Mouse (Mus musculus) hindbrain, embryonic 13.5 days (tissue): Measurements from ENCODE around the gene Vsnl1. TPM values are rescaled to one million over a fixed set of nuclear protein-coding genes. Genes with fewer than 3 reads are reported as not detected.
A peak's percentile ranks its signal among the peaks of the same experiment; 100 is the strongest.

Experiments used
- ATAC-seq: fragments of 200-750 bp; cut with Nextera tagmentation; 2 replicates; pipeline ENCODE4 v1.8.0; 2017; ENCODE audit warnings: moderate TSS enrichment; ENCODE audit not compliant: low FRiP score
- H3K27ac ChIP-seq: fragments of 300-500 bp; sonication (generic); 2 replicates; pipeline ENCODE4 v1.5.1; 2015; ENCODE audit warnings: inconsistent platforms, mild to moderate bottlenecking, moderate library complexity
- H3K27me3 ChIP-seq: fragments of 300-500 bp; sonication (generic); 2 replicates; pipeline ENCODE4 v1.6.1; 2015; ENCODE audit warnings: mild to moderate bottlenecking, inconsistent platforms
- H3K36me3 ChIP-seq: fragments of 300-500 bp; sonication (generic); 2 replicates; pipeline ENCODE4 v1.6.1; 2015; ENCODE audit warnings: mild to moderate bottlenecking, inconsistent platforms
- H3K4me1 ChIP-seq: fragments of 300-500 bp; sonication (generic); replicated peaks from 2 replicates; pipeline ENCODE4 v1.6.1; 2015; ENCODE audit warnings: inconsistent platforms
- H3K4me2 ChIP-seq: fragments of 300-500 bp; sonication (generic); 2 replicates; pipeline ENCODE4 v1.6.1; 2015; ENCODE audit warnings: inconsistent platforms, mild to moderate bottlenecking, moderate library complexity
- H3K4me3 ChIP-seq: fragments of 300-500 bp; sonication (generic); 2 replicates; pipeline ENCODE4 v1.5.1; 2015; ENCODE audit warnings: mild to moderate bottlenecking, inconsistent platforms
- H3K9ac ChIP-seq: fragments of 300-500 bp; sonication (generic); 2 replicates; pipeline ENCODE4 v1.6.1; 2015; ENCODE audit warnings: mild to moderate bottlenecking, inconsistent platforms
- H3K9me3 ChIP-seq: fragments of 300-500 bp; sonication (generic); 2 replicates; pipeline ENCODE4 v1.6.1; 2016; ENCODE audit warnings: inconsistent platforms
- WGBS: fragments of 180-500 bp; shearing (Covaris S2); methylation state at CpG from one replicate; pipeline ENCODE4 v1.1.7; 2015; 5-methylcytosine and 5-hydroxymethylcytosine counted together
- polyA plus RNA-seq: library from polyadenylated mRNA; unstranded; fragments of >200 nt; fragmentation: Nextera tagmentation; extraction: Ambion mirVana; gene quantifications from 2 replicates; pipeline ENCODE4 v1.2.1, GENCODE M21; 2015

The Vsnl1 gene
- polyA plus RNA-seq, 1 experiment from 2014 or later, result 23.6 TPM

GRCm38 (mm10) chr12:11433126-11433525 lies 3.3 kb downstream of the Vsnl1 start:
- no peak overlapping the region for H3K9ac ChIP-seq
- no peaks in the 10 kb centered on the region for H3K9me3 ChIP-seq
- H3K27me3 ChIP-seq, result peaks cover 17% of the 10 kb centered on the region
- no peak overlapping the region for H3K4me3 ChIP-seq
- H3K36me3 ChIP-seq, result no peaks in the 10 kb centered on the region
- no peak overlapping the region for H3K27ac ChIP-seq
- ATAC-seq, result no peak
- 91% methylated on average over 1 of the region's 1 CpGs for WGBS
- no peak overlapping the region for H3K4me2 ChIP-seq
- H3K4me1 ChIP-seq, result peaks cover 19% of the 10 kb centered on the region

- H3K4me2 ChIP-seq, result no peak overlapping the region
- ATAC-seq, result no peak
- WGBS, result 75% methylated on average over 4 of the region's 4 CpGs
- no peaks in the 10 kb centered on the region for H3K9me3 ChIP-seq
- H3K9ac ChIP-seq, result no peak overlapping the region
- H3K27me3 ChIP-seq, result no peaks in the 10 kb centered on the region
- H3K4me1 ChIP-seq, result no peaks in the 10 kb centered on the region
- H3K36me3 ChIP-seq, result no peaks in the 10 kb centered on the region
- no peak overlapping the region for H3K4me3 ChIP-seq
- no peak overlapping the region for H3K27ac ChIP-seq
Observed at GRCm38 (mm10) chr12:11427396-11427795, 9.0 kb downstream of the Vsnl1 start.

- no peak for ATAC-seq
- WGBS, result 87% methylated on average over 6 of the region's 6 CpGs
- no peak overlapping the region for H3K4me2 ChIP-seq
- no peaks in the 10 kb centered on the region for H3K36me3 ChIP-seq
- no peak overlapping the region for H3K4me3 ChIP-seq
- no peaks in the 10 kb centered on the region for H3K27me3 ChIP-seq
- no peaks in the 10 kb centered on the region; the same call in 1 of the 2 replicates for H3K9me3 ChIP-seq
- H3K27ac ChIP-seq, result no peak overlapping the region
- no peak overlapping the region for H3K9ac ChIP-seq
- no peaks in the 10 kb centered on the region for H3K4me1 ChIP-seq
Observed at GRCm38 (mm10) chr12:11418112-11418511, 18.3 kb downstream of the Vsnl1 start.

GRCm38 (mm10) chr12:11407679-11408078 lies 28.7 kb downstream of the Vsnl1 start:
- no peak for ATAC-seq
- no peak overlapping the region for H3K27ac ChIP-seq

GRCm38 (mm10) chr12:11398791-11399190 lies 37.6 kb downstream of the Vsnl1 start:
- H3K9me3 ChIP-seq, result no peaks in the 10 kb centered on the region
- H3K27me3 ChIP-seq, result no peaks in the 10 kb centered on the region
- H3K27ac ChIP-seq, result no peak overlapping the region
- H3K36me3 ChIP-seq, result no peaks in the 10 kb centered on the region
- no peak overlapping the region for H3K4me3 ChIP-seq
- no peaks in the 10 kb centered on the region for H3K4me1 ChIP-seq
- H3K4me2 ChIP-seq, result no peak overlapping the region
- WGBS, result 91% methylated on average over 6 of the region's 6 CpGs
- no peak overlapping the region for H3K9ac ChIP-seq
- ATAC-seq, result no peak

More at GRCm38 (mm10) chr12:11407679-11408078, 28.7 kb downstream of the Vsnl1 start:
- H3K9me3 ChIP-seq, result no peaks in the 10 kb centered on the region
- H3K27me3 ChIP-seq, result no peaks in the 10 kb centered on the region
- H3K4me1 ChIP-seq, result no peaks in the 10 kb centered on the region
- no peak overlapping the region for H3K4me2 ChIP-seq
- no peak overlapping the region for H3K9ac ChIP-seq
- H3K36me3 ChIP-seq, result no peaks in the 10 kb centered on the region
- H3K4me3 ChIP-seq, result no peak overlapping the region
- WGBS, result 93% methylated on average over 4 of the region's 4 CpGs

GRCm38 (mm10) chr12:11397029-11397428 lies 39.4 kb downstream of the Vsnl1 start:
- Histone ChIP-seq H3K36me3 (no peaks in the 10 kb centered on the region), H3K9ac (no peak overlapping the region), H3K4me2 (no peak overlapping the region), H3K27ac (no peak overlapping the region), H3K4me3 (no peak overlapping the region), H3K27me3 (no peaks in the 10 kb centered on the region), H3K9me3 (no peaks in the 10 kb centered on the region), H3K4me1 (no peaks in the 10 kb centered on the region)
- ATAC-seq, result no peak
- WGBS, result 90% methylated on average over 5 of the region's 5 CpGs

GRCm38 (mm10) chr12:11395470-11395869 lies 40.9 kb downstream of the Vsnl1 start:
- H3K9ac ChIP-seq, result no peak overlapping the region
- WGBS, result 79% methylated on average over 2 of the region's 2 CpGs
- H3K4me2 ChIP-seq, result no peak overlapping the region
- H3K36me3 ChIP-seq, result no peaks in the 10 kb centered on the region
- no peaks in the 10 kb centered on the region for H3K27me3 ChIP-seq
- H3K4me3 ChIP-seq, result no peak overlapping the region
- H3K27ac ChIP-seq, result no peak overlapping the region
- no peak for ATAC-seq
- H3K9me3 ChIP-seq, result no peaks in the 10 kb centered on the region
- H3K4me1 ChIP-seq, result peaks cover 6% of the 10 kb centered on the region; the same call in 1 of the 2 replicates

GRCm38 (mm10) chr12:11392525-11392924 lies 43.9 kb downstream of the Vsnl1 start:
- Histone ChIP-seq H3K36me3 (no peaks in the 10 kb centered on the region), H3K9ac (no peak overlapping the region), H3K27ac (no peak overlapping the region), H3K4me1 (peaks cover 6% of the 10 kb centered on the region; the same call in 1 of the 2 replicates), H3K4me3 (no peak overlapping the region), H3K4me2 (no peak overlapping the region), H3K27me3 (no peaks in the 10 kb centered on the region), H3K9me3 (no peaks in the 10 kb centered on the region)
- 43% methylated on average over 1 of the region's 1 CpGs for WGBS
- ATAC-seq, result no peak

- Histone ChIP-seq H3K27me3 (no peaks in the 10 kb centered on the region), H3K9ac (no peak overlapping the region), H3K9me3 (no peaks in the 10 kb centered on the region), H3K4me3 (no peak overlapping the region), H3K4me1 (peaks cover 6% of the 10 kb centered on the region; the same call in 1 of the 2 replicates), H3K36me3 (no peaks in the 10 kb centered on the region), H3K27ac (no peak overlapping the region), H3K4me2 (no peak overlapping the region)
- 66% methylated on average over 7 of the region's 7 CpGs for WGBS
- ATAC-seq, result peak; percentile 79
Observed at GRCm38 (mm10) chr12:11391244-11391949, 45.0 kb downstream of the Vsnl1 start.

GRCm38 (mm10) chr12:11389141-11389540 lies 47.3 kb downstream of the Vsnl1 start:
- Histone ChIP-seq H3K27me3 (no peaks in the 10 kb centered on the region), H3K9ac (no peak overlapping the region), H3K4me1 (peaks cover 6% of the 10 kb centered on the region; the same call in 1 of the 2 replicates), H3K36me3 (no peaks in the 10 kb centered on the region), H3K4me2 (no peak overlapping the region), H3K27ac (no peak overlapping the region), H3K9me3 (no peaks in the 10 kb centered on the region), H3K4me3 (no peak overlapping the region)
- ATAC-seq, result no peak
- 89% methylated on average over 7 of the region's 7 CpGs for WGBS

GRCm38 (mm10) chr12:11384754-11385153 lies 51.7 kb downstream of the Vsnl1 start:
- no peaks in the 10 kb centered on the region for H3K4me1 ChIP-seq
- no peak overlapping the region for H3K27ac ChIP-seq
- no peaks in the 10 kb centered on the region for H3K36me3 ChIP-seq
- no peak overlapping the region for H3K4me2 ChIP-seq
- WGBS, result 93% methylated on average over 1 of the region's 1 CpGs
- no peak overlapping the region for H3K9ac ChIP-seq
- no peak overlapping the region for H3K4me3 ChIP-seq
- H3K27me3 ChIP-seq, result no peaks in the 10 kb centered on the region
- no peaks in the 10 kb centered on the region for H3K9me3 ChIP-seq
- ATAC-seq, result no peak

- no peak for ATAC-seq
- H3K27me3 ChIP-seq, result no peaks in the 10 kb centered on the region
- WGBS, result 86% methylated on average over 2 of the region's 2 CpGs
- H3K4me3 ChIP-seq, result no peak overlapping the region
- H3K36me3 ChIP-seq, result no peaks in the 10 kb centered on the region
- H3K9me3 ChIP-seq, result no peaks in the 10 kb centered on the region
- H3K9ac ChIP-seq, result no peak overlapping the region
- no peaks in the 10 kb centered on the region for H3K4me1 ChIP-seq
- no peak overlapping the region for H3K4me2 ChIP-seq
- H3K27ac ChIP-seq, result no peak overlapping the region
Observed at GRCm38 (mm10) chr12:11379396-11379795, 57.0 kb downstream of the Vsnl1 start.

GRCm38 (mm10) chr12:11370056-11370455 lies 66.4 kb downstream of the Vsnl1 start:
- Histone ChIP-seq H3K4me2 (no peak overlapping the region), H3K4me1 (0 out of 2 replicates have a peak, but pooled peaks cover 4% of the 10 kb centered on the region), H3K4me3 (no peak overlapping the region), H3K27me3 (no peaks in the 10 kb centered on the region), H3K36me3 (no peaks in the 10 kb centered on the region), H3K9me3 (no peaks in the 10 kb centered on the region), H3K9ac (no peak overlapping the region), H3K27ac (no peak overlapping the region)
- 52% methylated on average over 4 of the region's 4 CpGs for WGBS
- ATAC-seq, result peak; percentile 49; the same call in 1 of the 2 replicates
